Mouse (Mus musculus): Measurements from ENCODE around the gene Sox8. TPM values are rescaled to one million over a fixed set of nuclear protein-coding genes. Genes with fewer than 3 reads are reported as not detected.

The Sox8 gene
- total RNA-seq, 2 experiments from 2014 or later: 0.73 to 1.6 TPM

DNA sequence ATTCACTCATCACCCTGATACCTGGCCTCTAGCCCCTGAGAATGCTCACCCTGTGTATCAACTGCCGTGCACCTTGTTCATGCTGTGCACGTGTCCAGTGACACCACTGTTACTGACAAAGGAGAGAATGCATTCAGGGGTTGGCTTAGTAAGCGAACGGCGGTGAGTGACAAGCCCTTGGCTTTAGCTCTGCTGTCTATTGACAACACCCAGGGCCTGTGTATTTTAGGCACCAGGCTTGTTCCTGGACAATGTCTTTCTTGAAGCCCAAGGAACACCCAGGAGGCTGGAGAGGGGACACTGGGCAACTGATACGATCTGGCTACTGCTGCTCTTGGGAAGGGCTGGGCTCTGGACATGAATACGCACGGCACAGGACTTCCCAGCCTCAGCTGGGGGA is 11.6 kb upstream of the Sox8 start:
- DNase-seq (ENCODE audit: low spot score in 2 of 2): no peak

DNA sequence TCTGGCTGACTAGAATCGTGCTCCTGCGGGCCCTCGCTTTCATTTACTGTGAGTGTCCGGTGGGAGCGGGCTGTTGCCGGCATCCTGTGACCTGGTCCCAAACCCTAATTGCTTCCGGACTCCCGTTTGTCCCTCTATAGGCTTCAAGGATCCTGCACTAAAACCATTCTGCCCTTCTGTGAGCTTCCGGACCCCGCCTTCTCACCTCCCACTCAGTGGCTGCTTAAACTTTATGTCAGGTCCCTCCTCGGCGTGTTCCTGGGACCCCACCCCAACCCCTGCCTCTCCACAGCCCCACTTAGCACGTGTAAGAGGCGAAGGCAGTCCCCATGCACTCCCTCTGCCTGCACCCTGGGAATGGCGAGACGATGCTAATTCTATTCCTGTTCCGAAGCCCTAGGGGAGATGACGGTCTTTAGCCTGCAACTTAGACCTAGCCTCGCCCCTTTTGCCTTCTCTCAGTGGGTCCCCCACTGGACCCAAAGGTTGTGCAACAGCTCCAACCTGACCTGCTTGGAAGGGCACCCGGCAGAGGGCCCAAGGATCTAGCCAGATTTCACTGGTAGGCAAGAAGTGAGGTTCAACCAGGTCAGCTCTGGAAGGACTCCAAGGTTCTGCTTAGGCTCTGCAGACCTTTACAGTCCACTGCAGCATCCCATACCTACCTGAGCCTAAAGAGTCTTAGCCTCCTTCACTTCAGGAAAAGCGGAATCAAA is 9.0 kb upstream of the Sox8 start:
- DNase-seq (ENCODE audit: low spot score in 2 of 2): no peak

DNA sequence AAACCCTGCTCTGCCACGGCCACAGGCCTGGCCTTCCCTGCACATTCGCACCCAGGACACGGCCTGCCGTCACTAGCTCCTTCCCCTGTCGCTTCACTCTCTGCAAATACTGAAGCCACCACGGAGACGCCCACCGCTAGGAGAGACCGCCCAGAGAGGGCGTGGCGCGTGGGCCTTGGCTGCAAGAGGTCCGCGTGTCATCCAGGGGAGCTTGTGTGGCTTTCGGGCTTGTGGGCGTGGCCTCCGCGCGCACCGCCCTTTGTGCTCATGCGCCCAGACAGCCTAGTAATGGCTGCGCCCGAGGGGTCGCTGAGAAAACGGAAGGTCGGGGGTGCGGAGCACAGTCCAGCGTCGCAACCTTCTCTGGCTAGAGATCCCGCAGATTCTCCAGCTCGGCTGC is 8.4 kb upstream of the Sox8 start, which contains the start of gene Lmf1:
Gene Lmf1 (plus strand): TSS at position 166 of the 400 bp plus-strand sequence.
- peak; percentile 93 to 96 for DNase-seq (ENCODE audit: low spot score in 2 of 2)

DNA sequence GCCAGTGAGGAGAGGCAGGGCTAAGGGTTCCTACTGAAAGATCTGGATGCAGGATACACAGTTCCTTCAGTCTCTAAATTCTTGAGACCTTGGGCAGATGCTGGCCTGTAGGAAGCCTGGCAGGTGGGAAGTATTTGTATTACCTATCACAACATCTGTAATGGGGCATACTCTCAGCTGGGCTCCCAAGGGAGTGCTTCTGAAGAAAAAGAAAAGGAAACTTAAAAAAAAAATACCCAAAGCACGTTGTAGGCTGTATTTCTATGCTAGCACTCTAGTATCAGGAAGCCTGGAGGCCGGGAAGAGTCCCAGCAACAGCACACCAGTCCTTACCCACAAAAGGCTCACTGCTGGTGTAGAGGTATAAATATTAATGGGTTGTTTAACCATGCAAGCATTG is 7.2 kb upstream of the Sox8 start:
- no peak for DNase-seq (ENCODE audit: low spot score in 2 of 2)

DNA sequence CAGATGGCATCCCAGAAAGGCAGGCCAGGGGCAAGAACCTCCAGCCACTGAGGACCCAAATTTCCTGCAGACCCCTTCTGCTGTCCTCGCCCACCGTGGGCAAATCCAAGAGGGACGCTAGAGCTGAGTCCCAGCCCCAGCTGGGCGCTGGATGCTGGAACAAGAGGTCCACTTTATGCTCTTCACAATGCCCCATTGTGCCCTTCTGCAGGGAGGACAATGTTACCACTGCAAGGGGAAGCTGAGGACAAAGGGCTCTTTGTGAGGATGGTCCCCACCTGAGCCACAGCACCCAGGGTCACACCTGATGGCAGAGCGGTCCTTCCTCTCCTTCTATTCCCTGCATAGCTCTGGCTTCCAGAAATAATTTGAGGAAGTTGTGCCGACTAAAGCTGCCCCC is 6.8 kb upstream of the Sox8 start:
- no peak for DNase-seq (ENCODE audit: low spot score in 2 of 2)

DNA sequence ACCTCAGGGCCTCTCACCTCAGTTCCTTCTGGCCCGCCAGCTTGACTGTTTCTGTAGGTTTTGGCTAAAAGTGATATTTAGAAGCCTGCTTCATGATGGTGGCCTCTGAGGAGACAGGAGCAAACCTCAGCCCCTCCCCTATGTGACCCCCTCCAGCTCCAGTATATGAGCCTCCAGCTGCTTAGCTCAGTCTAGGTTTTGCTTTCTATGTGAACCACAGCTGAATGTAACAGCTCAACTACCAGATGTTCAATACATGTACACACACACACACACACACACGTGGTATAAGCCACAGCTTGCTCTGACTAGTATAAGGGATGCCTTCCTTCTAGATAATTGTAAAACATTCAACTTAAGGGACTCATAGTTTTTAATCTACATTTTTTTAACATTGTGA is 5.5 kb upstream of the Sox8 start:
- DNase-seq (ENCODE audit: low spot score in 2 of 2): no peak

DNA sequence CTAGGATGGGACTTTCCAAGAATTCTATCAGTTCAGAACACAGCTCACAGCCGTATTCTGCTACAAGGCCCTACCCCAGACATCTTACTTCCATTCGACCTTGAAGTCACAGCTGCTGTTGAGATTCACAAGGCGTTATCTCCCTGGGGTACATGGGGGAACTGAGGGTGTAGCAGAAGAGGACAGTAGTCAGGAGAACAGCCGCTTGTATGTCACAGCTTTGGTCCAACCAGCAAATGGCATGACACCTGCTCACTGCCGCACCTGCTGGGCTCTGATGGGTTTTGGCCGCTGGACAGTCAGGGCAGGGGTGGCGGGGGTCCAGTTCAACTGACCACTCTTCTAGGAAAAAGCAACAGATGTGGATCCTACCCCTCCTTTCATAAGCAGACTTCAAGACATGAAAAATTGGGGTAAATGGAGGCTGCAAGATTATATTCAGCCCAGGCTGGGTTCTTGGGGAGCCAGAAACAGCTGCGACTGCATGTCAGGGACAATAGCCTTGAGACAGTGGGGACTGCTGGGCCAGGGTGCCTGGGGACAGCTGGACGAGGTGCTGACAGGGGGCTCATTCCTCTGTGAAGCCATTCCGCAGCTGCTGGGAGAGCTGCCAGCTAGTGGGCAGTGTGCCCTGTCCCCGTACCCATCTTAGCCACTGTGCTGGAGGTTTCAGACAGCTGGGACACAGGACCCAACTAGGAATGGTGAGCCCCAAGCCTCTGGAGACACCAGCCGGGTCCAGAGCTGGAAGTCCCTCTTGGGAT is 4.9 kb upstream of the Sox8 start:
- no peak for DNase-seq (ENCODE audit: low spot score in 2 of 2)

DNA sequence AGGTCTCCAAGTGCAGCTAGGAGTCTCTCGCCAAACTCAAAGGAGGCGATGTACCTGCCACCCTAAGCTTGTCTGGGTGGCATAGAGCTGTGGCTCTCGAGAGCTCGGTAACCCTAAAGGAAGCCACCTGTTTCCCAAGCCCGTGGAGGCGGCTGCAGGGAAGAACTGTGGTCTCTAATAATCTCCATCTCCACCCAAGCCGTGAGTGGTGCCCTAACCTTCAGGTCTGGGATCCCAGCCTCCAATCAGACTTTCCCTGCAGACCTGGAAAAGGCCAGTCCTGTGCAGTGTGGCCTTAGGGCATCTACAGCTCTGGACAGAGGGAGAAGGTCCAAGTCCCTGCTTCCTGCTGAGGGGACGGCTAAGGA is 951 bp upstream of the Sox8 start:
- no peak for DNase-seq (ENCODE audit: low spot score in 2 of 2)

DNA sequence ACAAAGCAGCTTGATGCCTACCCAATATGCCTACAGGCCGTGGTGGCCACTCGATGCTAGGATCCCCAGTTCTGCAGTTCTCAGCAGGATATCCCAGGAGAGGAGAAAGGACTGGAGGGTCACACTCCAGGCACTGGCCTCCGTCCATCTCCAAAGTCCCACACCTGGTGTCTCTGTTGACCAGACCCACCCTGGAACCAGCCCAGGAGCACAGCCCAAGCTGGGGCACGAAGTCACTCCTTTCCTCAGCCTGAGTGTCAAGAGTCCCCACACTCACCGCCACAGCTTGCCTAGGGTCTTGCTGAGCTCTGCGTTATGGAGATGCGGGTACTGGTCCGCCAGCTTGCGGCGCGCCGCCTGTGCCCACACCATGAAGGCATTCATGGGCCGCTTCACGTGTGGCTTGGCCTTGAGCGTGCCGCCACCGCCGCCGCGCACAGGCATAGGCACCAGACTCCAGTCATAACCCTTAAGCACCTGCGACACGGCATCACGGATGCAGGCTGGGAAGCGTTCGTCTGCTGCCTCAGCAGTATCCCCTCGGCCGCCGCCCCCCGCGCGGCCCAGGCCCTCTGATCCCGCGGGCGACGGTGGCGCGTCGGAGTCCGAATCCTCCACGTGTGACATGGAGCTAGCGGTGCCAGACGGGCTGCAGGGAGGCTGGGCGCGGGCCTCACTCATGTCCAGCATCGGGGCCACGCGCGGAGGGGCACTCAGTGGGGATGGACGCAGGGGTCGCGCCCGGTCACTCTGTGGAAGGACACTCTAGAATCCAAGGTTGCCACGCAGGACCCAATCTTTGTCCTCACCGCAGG is 446 bp downstream of the Sox8 start:
- DNase-seq (ENCODE audit: low spot score in 2 of 2): no peak

DNA sequence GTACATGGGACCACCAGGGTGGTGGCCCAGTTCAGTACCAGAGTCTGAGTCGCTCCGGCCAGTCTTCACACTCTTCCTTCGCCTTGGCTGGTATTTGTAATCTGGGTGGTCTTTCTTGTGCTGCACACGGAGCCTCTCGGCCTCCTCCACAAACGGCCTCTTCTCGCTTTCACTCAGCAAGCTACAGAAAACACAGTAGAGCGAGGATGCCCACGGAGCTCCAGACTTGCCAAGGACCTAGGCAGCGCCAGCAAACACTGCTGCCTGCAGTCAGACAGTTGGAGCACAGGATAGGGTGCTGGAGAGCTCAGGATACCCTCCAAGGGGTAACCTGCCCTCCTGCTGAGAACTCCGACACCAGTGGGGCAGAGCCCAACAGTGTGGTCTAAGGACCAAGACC is 1.6 kb downstream of the Sox8 start:
- no peak for DNase-seq (ENCODE audit: low spot score in 2 of 2)

DNA sequence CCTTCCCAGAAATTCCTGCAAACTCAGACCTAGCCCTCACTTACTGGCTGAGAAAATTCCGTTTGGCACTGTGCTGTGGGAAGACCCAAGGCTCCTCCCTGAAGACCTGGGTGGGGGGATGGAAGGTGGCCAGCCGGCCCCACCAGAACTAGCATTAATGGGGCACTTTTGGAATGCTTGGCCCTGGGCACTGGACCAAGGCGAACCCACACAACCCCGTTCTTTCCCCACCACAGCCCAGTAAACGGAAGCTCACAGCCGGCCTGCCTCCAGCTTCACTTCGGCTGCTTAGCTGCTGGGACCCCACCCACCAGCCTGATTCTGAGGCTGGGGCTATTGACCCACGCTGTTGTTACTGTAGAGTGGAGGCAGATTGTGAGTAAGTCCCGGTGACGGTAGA is 2.3 kb downstream of the Sox8 start:
- DNase-seq (ENCODE audit: low spot score in 2 of 2): no peak

DNA sequence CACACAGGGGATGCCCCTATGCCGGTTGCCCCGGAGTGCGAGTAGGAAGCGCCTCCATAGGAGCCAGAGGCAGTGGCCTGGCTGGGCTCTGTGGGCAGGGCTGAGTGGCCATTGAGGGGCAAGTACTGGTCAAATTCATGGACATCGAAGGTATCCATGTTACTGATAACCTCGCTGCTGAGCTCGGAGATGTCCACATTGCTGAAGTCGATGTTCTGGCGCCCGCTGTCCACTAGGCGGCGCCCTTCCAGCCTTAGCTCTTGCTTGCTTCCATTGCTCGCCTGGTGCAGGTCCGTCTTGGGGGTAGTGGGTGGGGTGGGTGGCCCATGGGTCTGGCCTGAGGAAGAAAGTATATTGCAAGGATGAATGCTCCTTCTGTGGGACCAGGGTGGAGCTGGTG is 2.7 kb downstream of the Sox8 start:
- DNase-seq (ENCODE audit: low spot score in 2 of 2): peak; percentile 67 to 72

DNA sequence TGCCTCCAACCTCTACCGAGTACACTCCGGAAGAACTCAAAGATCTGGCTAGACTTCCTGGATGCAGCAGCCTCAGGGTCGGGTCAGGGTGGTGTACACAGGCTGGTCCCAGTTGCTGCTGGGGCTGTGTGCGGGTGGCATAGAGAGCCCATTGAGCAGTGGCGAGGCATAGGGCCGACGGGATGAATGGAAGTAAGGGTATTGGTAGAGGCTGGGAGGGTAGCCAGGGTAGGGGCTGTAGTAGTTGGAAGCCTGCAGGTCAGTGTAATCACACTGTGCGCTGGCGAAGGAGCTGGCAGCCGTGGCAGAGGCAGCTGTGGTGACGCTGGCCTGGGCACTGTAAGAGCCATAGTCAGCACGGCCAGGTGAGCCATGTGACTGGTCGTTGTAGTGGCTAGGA is 3.2 kb downstream of the Sox8 start:
- no peak for DNase-seq (ENCODE audit: low spot score in 2 of 2)

DNA sequence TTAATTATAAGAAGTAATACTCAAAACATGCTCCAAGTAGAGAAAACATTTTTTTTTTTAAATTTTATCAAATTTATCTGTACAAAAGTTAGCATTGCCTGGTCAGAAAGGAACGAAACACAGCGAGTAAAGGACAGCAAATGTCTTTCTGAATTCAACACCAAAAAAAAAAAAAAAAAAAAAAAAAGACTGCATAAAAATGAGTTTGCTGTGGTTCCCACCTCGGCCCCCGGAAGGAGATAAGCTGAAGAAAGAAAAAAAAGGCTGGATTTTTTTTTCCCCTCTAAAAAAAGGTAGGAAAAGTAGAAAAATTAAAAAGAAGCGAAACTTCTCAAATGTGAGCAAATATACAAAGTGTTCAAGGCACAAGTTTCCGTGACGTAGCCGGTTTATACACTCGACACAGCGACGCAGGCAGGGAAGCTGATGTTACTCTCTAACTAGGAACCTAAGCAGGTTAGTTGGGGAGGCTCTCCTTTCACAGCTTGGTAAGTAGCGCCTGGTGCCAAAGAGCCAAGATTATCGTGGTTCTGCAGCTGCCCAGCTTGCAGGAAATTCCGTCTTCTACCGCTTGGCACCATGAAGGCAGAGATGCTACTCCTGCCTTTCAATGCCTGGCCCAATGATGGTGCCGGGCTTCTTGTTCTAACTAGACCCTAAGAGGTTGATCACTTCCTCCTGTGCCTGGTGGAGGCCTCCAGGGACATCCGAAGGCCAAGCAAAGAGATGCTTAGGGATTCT is 4.5 kb downstream of the Sox8 start:
- DNase-seq (ENCODE audit: low spot score in 2 of 2): no peak

DNA sequence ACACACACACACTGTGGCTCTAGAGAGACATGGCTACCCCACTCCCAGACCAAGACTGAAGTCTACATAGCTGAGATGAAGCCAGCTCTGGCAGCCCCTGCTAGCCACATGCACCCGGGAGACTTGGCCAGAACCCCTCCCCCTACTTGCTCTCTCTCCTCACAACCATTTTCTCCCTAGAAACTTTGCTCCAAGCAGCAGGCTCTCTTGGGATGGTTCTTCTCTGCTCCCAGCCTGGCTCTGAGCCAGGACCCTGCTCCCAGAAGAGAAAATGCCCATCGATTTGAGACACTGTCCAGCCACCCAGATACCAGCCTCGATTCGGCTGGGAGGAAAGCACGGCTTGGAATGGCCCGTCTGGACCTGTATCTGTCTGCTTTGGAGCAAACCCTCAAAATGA is 5.2 kb downstream of the Sox8 start:
- DNase-seq (ENCODE audit: low spot score in 2 of 2): no peak

DNA sequence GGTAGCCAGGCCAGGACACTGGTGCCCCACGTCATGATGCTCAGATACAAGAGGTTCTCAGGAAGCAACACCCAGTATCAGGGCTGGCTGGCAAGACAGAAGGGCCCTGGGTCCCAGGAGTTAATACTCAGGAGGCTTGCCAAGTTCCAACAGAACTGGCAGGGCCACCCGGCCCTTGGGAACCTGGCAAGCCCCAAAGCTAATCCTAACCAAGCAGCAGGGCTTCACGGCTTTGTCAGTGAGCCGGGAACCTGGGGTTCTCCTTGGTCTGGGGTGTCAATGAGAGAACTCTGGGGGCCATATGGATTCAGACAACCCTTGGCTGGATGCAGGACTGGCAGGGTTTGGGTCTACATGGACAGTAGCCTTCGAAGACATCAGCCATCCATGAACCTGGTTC is 6.0 kb downstream of the Sox8 start:
- no peak for DNase-seq (ENCODE audit: low spot score in 2 of 2)

DNA sequence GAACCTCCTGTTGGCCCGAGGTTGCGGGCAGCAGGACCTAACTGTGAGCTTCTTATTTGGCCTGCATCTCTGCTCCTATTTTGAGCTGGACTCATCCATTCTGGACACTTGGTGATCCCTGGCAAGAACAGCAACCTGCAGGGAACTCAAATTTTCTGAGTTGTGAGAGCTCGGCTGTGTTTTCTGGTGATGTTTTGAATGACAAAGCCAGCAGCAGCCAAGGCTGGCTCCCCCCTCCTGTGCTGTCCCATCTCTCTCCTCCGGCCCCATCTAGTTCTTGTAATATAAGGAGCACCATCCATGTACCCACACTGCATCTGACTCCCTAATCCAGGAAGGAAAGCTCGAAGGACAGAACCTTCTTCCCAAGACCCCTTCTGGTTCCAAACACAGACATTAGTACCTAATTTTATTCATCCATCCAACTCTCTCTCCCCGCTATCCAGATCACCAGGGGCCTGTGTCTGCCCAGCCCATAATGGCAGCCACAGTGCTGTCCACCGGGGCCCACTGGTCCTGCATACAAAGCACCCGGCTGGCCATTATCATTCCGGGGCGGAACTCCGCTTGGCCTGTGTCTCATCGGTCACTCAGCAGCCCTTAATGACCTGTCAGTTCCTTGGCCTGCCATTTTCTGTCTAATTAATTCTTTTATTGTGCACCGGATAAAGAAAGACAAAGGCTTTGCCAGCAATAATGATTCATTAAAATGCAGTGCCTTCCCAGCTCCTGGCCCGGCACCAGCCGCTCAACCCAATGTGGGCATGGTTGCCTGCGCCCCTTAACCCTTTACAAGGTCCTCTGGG is 9.1 kb downstream of the Sox8 start:
- no peak for DNase-seq (ENCODE audit: low spot score in 2 of 2)

DNA sequence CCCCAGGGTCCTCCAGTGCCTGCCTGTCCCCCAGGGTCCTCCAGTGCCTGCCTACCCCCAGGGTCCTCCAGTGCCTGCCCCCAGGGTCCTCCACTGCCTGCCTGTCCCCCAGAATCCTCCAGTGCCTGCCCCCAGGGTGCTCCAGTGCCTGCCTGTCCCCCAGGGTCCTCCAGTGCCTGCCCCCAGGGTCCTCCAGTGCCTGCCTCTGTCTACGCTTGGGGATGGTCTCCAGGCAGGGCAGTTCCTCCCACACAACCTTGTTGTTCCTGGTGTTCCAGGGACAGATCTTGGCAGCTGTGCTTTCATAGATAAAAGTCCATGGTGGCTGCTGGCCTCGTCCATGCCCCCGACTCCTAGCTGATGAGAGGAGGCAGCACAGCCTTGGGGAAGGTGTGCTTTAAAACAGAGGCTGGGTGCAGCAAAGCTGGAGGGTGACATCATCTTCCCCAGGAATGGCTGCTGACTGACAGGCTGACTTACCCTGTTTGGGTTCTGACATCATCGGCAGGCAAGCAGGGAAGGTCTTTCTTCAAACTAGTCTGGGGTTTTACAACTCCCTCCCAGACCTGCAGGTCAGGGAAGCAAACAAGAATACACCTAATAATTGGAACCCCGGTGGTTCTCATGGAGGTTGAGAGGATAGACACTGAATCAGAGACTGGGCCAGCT is 9.8 kb downstream of the Sox8 start:
- no peak for DNase-seq (ENCODE audit: low spot score in 2 of 2)

DNA sequence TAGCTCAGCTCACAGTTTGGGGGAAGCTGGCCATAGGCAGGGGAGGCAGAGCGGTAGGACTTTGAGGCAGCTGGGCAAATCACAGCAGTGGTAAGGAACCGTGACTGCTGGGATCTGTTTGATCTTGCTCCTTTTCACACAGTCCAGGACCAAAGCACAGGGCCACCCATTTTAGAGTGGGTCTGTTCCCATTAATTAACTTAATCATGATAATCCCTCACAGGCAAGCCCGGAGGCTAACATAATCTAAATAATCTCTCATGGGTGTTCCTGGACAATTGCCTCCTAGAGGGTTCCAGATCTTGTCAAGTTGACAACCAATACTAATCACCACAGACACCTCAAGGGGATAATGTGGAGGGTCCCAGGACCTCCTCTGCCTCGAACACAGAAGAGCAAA is 10.9 kb downstream of the Sox8 start:
- no peak for DNase-seq (ENCODE audit: low spot score in 2 of 2)
